Mouse (Mus musculus): ENCODE results near the gene Adam10.

- TF ChIP-seq CTCF (IDR thresholded peaks at IDR 0.05; ENCODE audit: extremely low read depth, insufficient read depth, insufficient read length, insufficient replicate concordance): no peak
- no peak for TF ChIP-seq POLR2A (IDR thresholded peaks at IDR 0.05; ENCODE audit: low read depth, low read length)
Measured at GRCm38 (mm10) chr9:70690579-70690978, 11.8 kb downstream of the Adam10 start.
